In the genomic region with DNA sequence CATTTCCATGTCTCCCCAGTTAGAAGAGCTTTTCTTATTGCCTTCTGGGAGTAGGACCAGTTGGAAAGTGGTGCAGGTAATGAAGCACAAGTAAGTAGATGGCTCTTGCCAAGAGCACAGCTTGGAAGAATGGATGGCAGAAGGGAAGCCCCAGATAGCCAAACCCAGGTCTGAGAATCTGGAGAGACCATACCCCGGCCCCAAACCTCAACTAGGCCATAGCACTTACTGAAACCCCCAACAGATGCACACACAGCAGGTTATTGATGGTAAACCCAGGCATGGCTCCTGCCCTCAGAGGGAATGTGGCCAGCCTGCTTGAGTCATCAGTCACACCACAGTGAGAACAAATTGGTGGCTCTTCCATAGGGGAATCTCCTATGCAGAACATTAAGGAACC, we compare ENCODE assay signal across 38 mouse cellular contexts. TPM values are rescaled to one million over a fixed set of nuclear protein-coding genes. Genes with fewer than 3 reads are reported as not detected.
A peak's percentile ranks its signal among the peaks of the same experiment; 100 is the strongest.
DNase-seq lines count a peak whose midpoint lies in the region; ATAC-seq lines count a peak whose summit lies in the region.
"Had no signal": no experiment of that assay in that cellular context is flagged by ENCODE, and none has a peak within 500 bp of the region (broad histone marks: within the 10 kb centered on the region; RNA-seq: fewer than 3 reads in every experiment).

No protein-coding gene starts in this region.

- H3K9me3 ChIP-seq in forebrain, embryonic 11.5 days (ENCODE audit: control insufficient read depth, low read length), result no peaks in the 10 kb centered on the region
- H3K9me3 ChIP-seq: heart, embryonic 12.5 days; hindbrain, embryonic 15.5 days; intestine, embryonic 15.5 days; limb, embryonic 10.5 days; limb, embryonic 15.5 days; liver, embryonic 13.5 days; neural tube, embryonic 15.5 days had no signal

- no peak for ATAC-seq in forebrain, embryonic 11.5 days (replicated peaks; ENCODE audit: low FRiP score)
- ATAC-seq: forebrain, embryonic 14.5 days; intestine, embryonic 15.5 days; lung, postnatal 0 days; Patski had no signal

- H3K9ac ChIP-seq in forebrain, embryonic 11.5 days (ENCODE audit: low read length), result no peak overlapping the region
- H3K9ac ChIP-seq: heart, embryonic 12.5 days; hindbrain, embryonic 15.5 days; intestine, embryonic 15.5 days; limb, embryonic 15.5 days; liver, embryonic 13.5 days; neural tube, embryonic 15.5 days had no signal

- no peaks in the 10 kb centered on the region for H3K4me1 ChIP-seq in forebrain, embryonic 11.5 days (replicated peaks; ENCODE audit: control insufficient read depth, insufficient read depth, low read length)
- H3K4me1 ChIP-seq: heart, embryonic 12.5 days; hindbrain, embryonic 15.5 days; intestine, embryonic 15.5 days; limb, embryonic 10.5 days; limb, embryonic 15.5 days; liver, embryonic 13.5 days; neural tube, embryonic 15.5 days had no signal

- H3K27me3 ChIP-seq in forebrain, embryonic 11.5 days (ENCODE audit: control insufficient read depth, insufficient read depth, low read length), result no peaks in the 10 kb centered on the region
- H3K27me3 ChIP-seq: heart, embryonic 12.5 days; hindbrain, embryonic 15.5 days; intestine, embryonic 15.5 days; limb, embryonic 15.5 days; liver, embryonic 13.5 days; neural tube, embryonic 15.5 days; Patski had no signal

- WGBS in forebrain, embryonic 11.5 days, result 80% methylated on average over 1 of the region's 1 CpGs

- no peak overlapping the region for H3K4me2 ChIP-seq in forebrain, embryonic 11.5 days (ENCODE audit: low read depth, low read length, severe bottlenecking)
- H3K4me2 ChIP-seq: heart, embryonic 12.5 days; hindbrain, embryonic 15.5 days; intestine, embryonic 15.5 days; limb, embryonic 15.5 days; liver, embryonic 13.5 days; neural tube, embryonic 15.5 days had no signal

- no peak overlapping the region for H3K4me3 ChIP-seq in forebrain, embryonic 11.5 days (ENCODE audit: low read depth, low read length)
- H3K4me3 ChIP-seq: gastrocnemius, adult 2 months; heart, adult 2 months; heart, embryonic 12.5 days; hindbrain, embryonic 15.5 days; intestine, embryonic 15.5 days; layer of hippocampus, adult 2 months; limb, embryonic 10.5 days; limb, embryonic 15.5 days; liver, embryonic 13.5 days; neural tube, embryonic 15.5 days had no signal

- DNase-seq in left cerebral cortex, postnatal 4 days, result peak; percentile 79
- no peak for DNase-seq in left cerebral cortex, adult 11 months (ENCODE audit: low spot score)
- peak; percentile 91 to 94 for DNase-seq in cerebellum, adult 18-20 months
- peak; percentile 92 to 96 for DNase-seq in cerebellum, postnatal 10 days
- DNase-seq in gastrocnemius, adult 8-10 months (ENCODE audit: low spot score in 2 of 2), result no peak
- DNase-seq in forebrain, embryonic 11.5 days (ENCODE audit: low spot score), result no peak
- DNase-seq in ovary, adult 18-20 months (ENCODE audit: low spot score), result no peak
- DNase-seq: gastrocnemius, adult 2 months; heart, adult 2 months; heart, postnatal 4 days; kidney, adult 2 months; liver, embryonic 13.5 days; lung, adult 18-20 months; midbrain, embryonic 14.5 days; right cerebral cortex, postnatal 25 days; spleen, adult 18-20 months; thymus, adult 18-20 months; thymus, postnatal 36 days had no signal

- H3K27ac ChIP-seq in forebrain, embryonic 11.5 days (ENCODE audit: low read depth, low read length), result no peak overlapping the region
- H3K27ac ChIP-seq: gastrocnemius, adult 2 months; heart, adult 2 months; hindbrain, embryonic 15.5 days; intestine, embryonic 15.5 days; layer of hippocampus, adult 2 months; limb, embryonic 10.5 days; limb, embryonic 15.5 days; liver, embryonic 13.5 days; macrophage; neural tube, embryonic 15.5 days; stomach, postnatal 0 days had no signal

- intact Hi-C loops in left cerebral cortex, postnatal 4 days (cut with DNase I), result no loop called here

- no peaks in the 10 kb centered on the region for H3K36me3 ChIP-seq in forebrain, embryonic 11.5 days (ENCODE audit: control insufficient read depth, insufficient read depth, low read length)
- H3K36me3 ChIP-seq: heart, embryonic 12.5 days; hindbrain, embryonic 15.5 days; intestine, embryonic 15.5 days; limb, embryonic 10.5 days; limb, embryonic 15.5 days; liver, embryonic 13.5 days; neural tube, embryonic 15.5 days had no signal

RNA-seq across cellular contexts. Expression of a gene that starts 10.3 kb away (rescaled TPM):
- under 1 TPM in 1 of 2 experiments, not detected in 1; 0.54 TPM for total RNA-seq in left cerebral cortex, postnatal 4 days (2021)
- total RNA-seq in gastrocnemius, adult 8-10 months (2022), result not detected
- polyA plus RNA-seq in forebrain, embryonic 11.5 days (2014; fragmentation: Nextera tagmentation; extraction: Ambion mirVana), result not detected in 2 replicates
- total RNA-seq: adrenal gland, postnatal 14 days; heart, adult 2 months; heart, postnatal 4 days; layer of hippocampus, adult 2 months; layer of hippocampus, postnatal 25 days; megakaryocyte-erythroid progenitor cell, adult 5-6 weeks; MEL had no signal
- polyA plus RNA-seq: embryonic facial prominence, embryonic 11.5 days; forebrain, embryonic 14.5 days; heart, adult 2 months; heart, embryonic 12.5 days; heart, postnatal 0 days; hindbrain, embryonic 15.5 days; intestine, embryonic 15.5 days; kidney, adult 2 months; kidney, embryonic 16.5 days; limb, embryonic 10.5 days; liver, embryonic 13.5 days; lung, postnatal 0 days; macrophage; midbrain, embryonic 14.5 days; neural tube, embryonic 15.5 days; Patski; stomach, postnatal 0 days had no signal

RNA-seq across cellular contexts. Expression of a gene that starts 49.0 kb away (rescaled TPM):
- not detected for total RNA-seq in left cerebral cortex, postnatal 4 days (2021)
- not detected for total RNA-seq in gastrocnemius, adult 8-10 months (2022)
- polyA plus RNA-seq in forebrain, embryonic 11.5 days (2014; fragmentation: Nextera tagmentation; extraction: Ambion mirVana), result not detected in 2 replicates
- total RNA-seq: adrenal gland, postnatal 14 days; gastrocnemius, adult 2 months; gastrocnemius, postnatal 4 days; heart, adult 2 months; heart, postnatal 4 days; layer of hippocampus, adult 2 months; layer of hippocampus, postnatal 25 days; megakaryocyte-erythroid progenitor cell, adult 5-6 weeks had no signal
- polyA plus RNA-seq: embryonic facial prominence, embryonic 11.5 days; forebrain, embryonic 14.5 days; limb, embryonic 10.5 days; macrophage; Patski had no signal

RNA-seq across cellular contexts. Expression of a gene that starts 57.9 kb away (rescaled TPM):
- total RNA-seq in left cerebral cortex, postnatal 4 days (2021), result not detected
- total RNA-seq in gastrocnemius, adult 8-10 months (2022), result not detected
- polyA plus RNA-seq in forebrain, embryonic 11.5 days (2014; fragmentation: Nextera tagmentation; extraction: Ambion mirVana), result not detected in 2 replicates
- total RNA-seq: adrenal gland, postnatal 14 days; gastrocnemius, adult 2 months; gastrocnemius, postnatal 4 days; heart, adult 2 months; heart, postnatal 4 days; layer of hippocampus, adult 2 months; layer of hippocampus, postnatal 25 days; megakaryocyte-erythroid progenitor cell, adult 5-6 weeks; MEL had no signal
- polyA plus RNA-seq: forebrain, embryonic 14.5 days; heart, embryonic 12.5 days; intestine, embryonic 15.5 days; kidney, adult 2 months; kidney, embryonic 16.5 days; limb, embryonic 10.5 days; limb, embryonic 15.5 days; liver, embryonic 13.5 days; lung, postnatal 0 days; macrophage; midbrain, embryonic 14.5 days; neural tube, embryonic 15.5 days; Patski had no signal

Comparison
In these comparisons a context has a peak if more than half of its experiments do, and no peak if none do; other contexts are left out.
1. DNase-seq: peak in left cerebral cortex, postnatal 4 days (single experiment), cerebellum, adult 18-20 months (2 of 2) and cerebellum, postnatal 10 days (2 of 2); none in left cerebral cortex, adult 11 months (single experiment), gastrocnemius, adult 8-10 months (0 of 2), forebrain, embryonic 11.5 days (single experiment) and ovary, adult 18-20 months (single experiment).